In genomic region chr6:100831751-100832150, GRCm38 (mm10) we compare ENCODE assay signal across 29 mouse cellular contexts. TPM values are rescaled to one million over a fixed set of nuclear protein-coding genes. Genes with fewer than 3 reads are reported as not detected.
DNase-seq lines count a peak whose midpoint lies in the region; ATAC-seq and TF ChIP-seq lines count a peak whose summit lies in the region.
"Had no signal": no experiment of that assay in that cellular context is flagged by ENCODE, and none has a peak within 500 bp of the region (broad histone marks: within the 10 kb centered on the region; RNA-seq: fewer than 3 reads in every experiment).

No protein-coding gene starts in this region.

- no peaks in the 10 kb centered on the region for H3K27me3 ChIP-seq in heart, embryonic 11.5 days (ENCODE audit: control insufficient read depth, insufficient read depth, low read length)
- H3K27me3 ChIP-seq in lung, embryonic 14.5 days (ENCODE audit: insufficient read depth, low read length) = no peaks in the 10 kb centered on the region
- no peaks in the 10 kb centered on the region for H3K27me3 ChIP-seq in stomach, postnatal 0 days (ENCODE audit: control insufficient read depth, insufficient read depth, low read length)
- H3K27me3 ChIP-seq: heart, embryonic 15.5 days; limb, embryonic 15.5 days; liver, embryonic 15.5 days; midbrain, embryonic 13.5 days; Patski had no signal

- H3K4me1 ChIP-seq in heart, embryonic 11.5 days (ENCODE audit: control insufficient read depth, insufficient read depth, low read length) = peaks cover 5% of the 10 kb centered on the region; the same call in 1 of the 2 replicates
- H3K4me1 ChIP-seq in lung, embryonic 14.5 days (ENCODE audit: insufficient read depth) = 0 out of 2 replicates have a peak, but pooled peaks cover 4% of the 10 kb centered on the region
- peaks cover 11% of the 10 kb centered on the region for H3K4me1 ChIP-seq in lung, adult 2 months (ENCODE audit: control insufficient read depth, insufficient read depth, low read length)
- no peaks in the 10 kb centered on the region for H3K4me1 ChIP-seq in stomach, postnatal 0 days (replicated peaks; ENCODE audit: control insufficient read depth, insufficient read depth)

- no peak for TF ChIP-seq CTCF in lung, embryonic 14.5 days (IDR thresholded peaks at IDR 0.05; ENCODE audit: low read depth)
- no peak for TF ChIP-seq CTCF in lung, adult 2 months (IDR thresholded peaks at IDR 0.05; ENCODE audit: insufficient read depth, low read length)
- TF ChIP-seq CTCF in stomach, postnatal 0 days (IDR thresholded peaks at IDR 0.05; ENCODE audit: low read depth) = no peak

- ATAC-seq in heart, embryonic 11.5 days (replicated peaks; ENCODE audit: insufficient number of reproducible peaks, low FRiP score, low TSS enrichment) = no peak
- ATAC-seq in lung, embryonic 14.5 days (ENCODE audit: insufficient read depth) = no peak
- ATAC-seq in stomach, postnatal 0 days (ENCODE audit: low FRiP score, low TSS enrichment) = no peak
- ATAC-seq: forebrain, embryonic 14.5 days; intestine, postnatal 0 days; midbrain, embryonic 13.5 days; Patski had no signal

- WGBS in heart, embryonic 11.5 days (ENCODE audit: insufficient replicate concordance) = 93% methylated on average over 6 of the region's 6 CpGs
- 77% methylated on average over 6 of the region's 6 CpGs for WGBS in lung, embryonic 14.5 days
- 63% methylated on average over 6 of the region's 6 CpGs for WGBS in lung, adult 2 months
- 75% methylated on average over 6 of the region's 6 CpGs for WGBS in stomach, postnatal 0 days

- H3K4me3 ChIP-seq in heart, embryonic 11.5 days (ENCODE audit: low read depth, low read length) = no peak overlapping the region
- H3K4me3 ChIP-seq in lung, embryonic 14.5 days (ENCODE audit: low read depth, low read length) = no peak overlapping the region
- H3K4me3 ChIP-seq in lung, adult 2 months (replicated peaks; ENCODE audit: extremely low read depth, low read depth, low read length) = no peak overlapping the region
- no peak overlapping the region for H3K4me3 ChIP-seq in stomach, postnatal 0 days (ENCODE audit: low read depth, low read length)
- H3K4me3 ChIP-seq: gastrocnemius, adult 2 months; heart, adult 2 months; heart, embryonic 15.5 days; limb, embryonic 10.5 days; limb, embryonic 15.5 days; liver, embryonic 15.5 days; midbrain, embryonic 13.5 days had no signal

- H3K9ac ChIP-seq in heart, embryonic 11.5 days (ENCODE audit: low read depth, low read length) = no peak overlapping the region
- H3K9ac ChIP-seq in lung, embryonic 14.5 days = no peak overlapping the region
- no peak overlapping the region for H3K9ac ChIP-seq in stomach, postnatal 0 days (ENCODE audit: low read length)
- H3K9ac ChIP-seq: heart, embryonic 15.5 days; hindbrain, embryonic 14.5 days; limb, embryonic 15.5 days; liver, embryonic 15.5 days; midbrain, embryonic 13.5 days had no signal

- no peak overlapping the region for H3K4me2 ChIP-seq in heart, embryonic 11.5 days
- H3K4me2 ChIP-seq in lung, embryonic 14.5 days = no peak overlapping the region
- H3K4me2 ChIP-seq in stomach, postnatal 0 days (replicated peaks; ENCODE audit: low read depth) = no peak overlapping the region
- H3K4me2 ChIP-seq: heart, embryonic 15.5 days; hindbrain, embryonic 14.5 days; limb, embryonic 15.5 days; liver, embryonic 15.5 days; midbrain, embryonic 13.5 days had no signal

- DNase-seq in heart, adult 11 months = peak; percentile 90
- peak; percentile 15 for DNase-seq in lung, embryonic 14.5 days
- DNase-seq in lung, adult 2 months = no peak
- peak; percentile 27 for DNase-seq in lung, postnatal 14 days
- DNase-seq in frontal cortex, adult 2 months (ENCODE audit: extremely low spot score in 1 of 2, low spot score in 1 of 2) = no peak
- no peak for DNase-seq in stomach, postnatal 0 days (ENCODE audit: low spot score)
- DNase-seq: cerebellum, adult 11 months; cerebellum, adult 9-10 months; cerebellum, postnatal 36 days; gastrocnemius, adult 2 months; gastrocnemius, postnatal 36 days; heart, adult 2 months; heart, postnatal 4 days; kidney, adult 9 months; kidney, postnatal 10 days; layer of hippocampus, adult 9-11 months; thymus, adult 18-20 months; thymus, postnatal 25 days had no signal

- peaks cover 13% of the 10 kb centered on the region for H3K36me3 ChIP-seq in heart, embryonic 11.5 days (ENCODE audit: control insufficient read depth, insufficient read depth, low read length)
- H3K36me3 ChIP-seq in lung, embryonic 14.5 days (ENCODE audit: insufficient read depth) = peaks cover 17% of the 10 kb centered on the region
- H3K36me3 ChIP-seq in stomach, postnatal 0 days (ENCODE audit: control insufficient read depth, insufficient read depth, low read length) = peaks cover 9% of the 10 kb centered on the region; the same call in 1 of the 2 replicates

- TF ChIP-seq EP300 in stomach, postnatal 0 days (optimal IDR thresholded peaks at IDR 0.05) = no peak

- no peak overlapping the region for H3K27ac ChIP-seq in heart, embryonic 11.5 days (ENCODE audit: low read depth, low read length)
- H3K27ac ChIP-seq in lung, embryonic 14.5 days (ENCODE audit: low read depth) = no peak overlapping the region
- no peak overlapping the region for H3K27ac ChIP-seq in stomach, postnatal 0 days (replicated peaks)
- H3K27ac ChIP-seq: gastrocnemius, adult 2 months; heart, adult 2 months; heart, embryonic 15.5 days; hindbrain, embryonic 14.5 days; limb, embryonic 10.5 days; limb, embryonic 15.5 days; liver, embryonic 15.5 days; macrophage; midbrain, embryonic 13.5 days had no signal

- TF ChIP-seq POLR2A in lung, adult 2 months (IDR thresholded peaks at IDR 0.05; ENCODE audit: borderline replicate concordance, extremely low read depth, low read depth, low read length) = no peak

- H3K9me3 ChIP-seq in heart, embryonic 11.5 days (replicated peaks; ENCODE audit: control insufficient read depth, low read length) = no peaks in the 10 kb centered on the region
- H3K9me3 ChIP-seq in lung, embryonic 14.5 days (ENCODE audit: low read depth, low read length) = no peaks in the 10 kb centered on the region
- no peaks in the 10 kb centered on the region for H3K9me3 ChIP-seq in stomach, postnatal 0 days (ENCODE audit: control insufficient read depth, low read length)
- H3K9me3 ChIP-seq: heart, embryonic 15.5 days; limb, embryonic 10.5 days; limb, embryonic 15.5 days; liver, embryonic 15.5 days; midbrain, embryonic 13.5 days had no signal

RNA-seq across cellular contexts. Expression of gene Ppp4r2, which starts 1.7 kb away (rescaled TPM):
- polyA plus RNA-seq in heart, embryonic 11.5 days (2014; fragmentation: Nextera tagmentation; extraction: Ambion mirVana) = 21.9 and 25.1 TPM in 2 replicates
- 31.8 and 33.9 TPM in 2 replicates for polyA plus RNA-seq in lung, embryonic 14.5 days (2014; fragmentation: Nextera tagmentation; extraction: Ambion mirVana)
- polyA plus RNA-seq in lung, adult 2 months (2012; rRNA removed) = 14.1 and 20.9 TPM in 2 replicates
- 39.0 and 41.9 TPM in 2 replicates for polyA plus RNA-seq in frontal cortex, adult 2 months (2012; rRNA removed)
- polyA plus RNA-seq in stomach, postnatal 0 days (2015; fragmentation: Nextera tagmentation; extraction: Ambion mirVana) = 8.3 and 8.7 TPM in 2 replicates

Comparison
In these comparisons a context has a peak if more than half of its experiments do, and no peak if none do; other contexts are left out.
1. DNase-seq: peak in heart, adult 11 months (single experiment), lung, embryonic 14.5 days (single experiment) and lung, postnatal 14 days (single experiment); none in lung, adult 2 months (single experiment), frontal cortex, adult 2 months (0 of 2) and stomach, postnatal 0 days (single experiment).